Mouse (Mus musculus) heart, adult 2 months (tissue): Measurements from ENCODE around the gene Scnn1a. TPM values are rescaled to one million over a fixed set of nuclear protein-coding genes. Genes with fewer than 3 reads are reported as not detected.
A peak's percentile ranks its signal among the peaks of the same experiment; 100 is the strongest.

Experiments used
- DNase-seq, 2 experiments: peaks; one replicate each; pipeline ENCODE4 v3.0.0; 2021
- H3K27ac ChIP-seq: fragments of 200-600 bp; 2 replicates; pipeline ENCODE4 v1.8.1; 2022
- H3K27me3 ChIP-seq: fragments of 200-500 bp; 2 replicates; pipeline ENCODE4 v1.6.1; 2012; ENCODE audit warnings: mild to moderate bottlenecking, low read length, inconsistent platforms, mixed read lengths; ENCODE audit not compliant: control insufficient read depth, insufficient read depth
- H3K36me3 ChIP-seq: fragments of 200-500 bp; 2 replicates; pipeline ENCODE4 v1.6.1; 2012; ENCODE audit warnings: low read length, inconsistent platforms; ENCODE audit not compliant: control insufficient read depth, insufficient read depth
- H3K4me1 ChIP-seq: fragments of 200-500 bp; 2 replicates; pipeline ENCODE4 v1.6.1; 2011; ENCODE audit warnings: low read length; ENCODE audit not compliant: control insufficient read depth, insufficient read depth
- H3K4me3 ChIP-seq: fragments of 200-600 bp; 2 replicates; pipeline ENCODE4 v1.8.1; 2022
- H3K79me2 ChIP-seq: fragments of 200-500 bp; replicated peaks from 2 replicates; pipeline ENCODE4 v1.6.1; 2012; ENCODE audit warnings: mild to moderate bottlenecking, inconsistent platforms, low read length, moderate library complexity, mixed read lengths; ENCODE audit not compliant: control insufficient read depth, insufficient read depth
- H3K9ac ChIP-seq: fragments of 200-500 bp; 2 replicates; pipeline ENCODE4 v1.6.1; 2012; ENCODE audit warnings: low read depth, mild to moderate bottlenecking, control low read depth, inconsistent platforms, low read length, mixed read lengths
- CTCF ChIP-seq: fragments of 200-600 bp; IDR thresholded peaks from 2 replicates; pipeline ENCODE4 v1.8.1; 2022; ENCODE audit warnings: antibody characterized with exemption, mild to moderate bottlenecking, moderate library complexity
- EP300 ChIP-seq: fragments of 200-500 bp; IDR thresholded peaks from 2 replicates; pipeline ENCODE4 v1.6.1; 2011; ENCODE audit warnings: low read depth, low read length, control low read depth; ENCODE audit not compliant: insufficient read depth
- POLR2A ChIP-seq: fragments of 200-500 bp; IDR thresholded peaks from 2 replicates; pipeline ENCODE4 v1.6.1; 2011; ENCODE audit warnings: mild to moderate bottlenecking, low read depth, low read length, control low read depth; ENCODE audit not compliant: insufficient read depth
- WGBS: fragments of 180-500 bp; shearing (Covaris S2); methylation state at CpG from one replicate; pipeline ENCODE4 v1.1.7; 2018; 5-methylcytosine and 5-hydroxymethylcytosine counted together
- intact Hi-C: fragments of 180-260 bp; cut with DNase I; formaldehyde crosslinking; loops from one replicate; pipeline ENCODE4 v1.15.1; 2025
- polyA plus RNA-seq: library from polyadenylated mRNA; depleted of rRNA; stranded (reverse); fragments of >200 nt; gene quantifications from 2 replicates; pipeline ENCODE4 v1.2.3, GENCODE M21; 2012
- total RNA-seq, 2 experiments: library from RNA; stranded (reverse); gene quantifications; 2 replicates each; pipeline ENCODE4 v1.2.3; 2021

Gene Scnn1a
- total and polyA plus RNA-seq, 3 experiments = 0.37 to 3.1 (median 0.75) TPM

DNA sequence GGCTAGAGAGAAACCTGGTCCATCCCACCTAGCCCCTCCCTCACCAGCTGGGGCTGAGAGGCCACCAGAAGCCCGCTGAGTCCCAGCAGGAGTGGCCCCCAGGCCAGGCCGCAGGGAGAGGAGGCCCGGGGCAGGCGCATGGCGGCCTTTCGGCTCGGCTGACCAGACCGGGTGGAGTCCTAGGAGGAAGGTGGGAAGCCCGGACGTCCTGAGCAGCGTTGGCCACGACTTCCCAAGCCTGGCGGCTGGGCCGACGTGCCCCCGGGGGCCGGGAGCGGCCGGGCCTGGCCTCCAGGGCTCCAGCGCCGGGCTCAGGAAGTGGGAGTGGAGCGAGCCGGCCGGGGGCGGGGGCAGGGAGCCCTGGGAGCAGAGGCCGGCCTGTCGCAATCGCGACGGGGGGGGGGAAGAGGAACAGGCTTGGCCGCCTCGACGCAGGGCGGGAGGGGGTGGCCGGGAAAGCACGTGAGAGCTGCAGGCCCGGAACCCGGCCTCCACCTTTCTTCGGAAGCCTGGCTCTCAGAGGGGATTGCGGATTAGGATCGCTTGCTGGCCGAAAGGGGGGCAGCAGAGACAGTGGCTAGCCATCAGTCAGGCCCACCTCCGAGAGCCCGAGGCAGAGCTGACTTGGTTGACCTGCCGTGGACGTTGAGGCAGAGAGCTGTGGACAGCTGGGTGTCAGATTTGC lies 6.8 kb upstream of the Scnn1a start, which contains the start of gene Ltbr:
Ltbr (minus strand) TSS at position 340 of the 685 bp plus-strand sequence.
- Histone ChIP-seq H3K4me3 (peak within 1 kb of the TSS; percentile 88), H3K27me3 (no peaks in the 10 kb centered on the region), H3K9ac (peak within 1 kb of the TSS; percentile 87), H3K4me1 (peaks cover 9% of the 10 kb centered on the region), H3K36me3 (peaks cover 8% of the 10 kb centered on the region), H3K79me2 (no peaks in the 10 kb centered on the region), H3K27ac (peak within 1 kb of the TSS; percentile 95)
- intact Hi-C loops = loop anchor here (1.0 kb wide), 3 partner anchors 15 to 41 kb away; no protein-coding TSS in a partner anchor
- peak; percentile 93 to 95 for DNase-seq
- TF ChIP-seq POLR2A = peak; percentile 53
- peak; percentile 15; the same call in 1 of the 2 replicates for TF ChIP-seq CTCF
- TF ChIP-seq EP300 = peak; percentile 58; the same call in 1 of the 2 replicates
- under 1% methylated on average over 42 of the region's 46 CpGs for WGBS

- no peak for DNase-seq
- Histone ChIP-seq H3K27ac (peak overlapping the region; percentile 95), H3K4me3 (peak overlapping the region; percentile 88), H3K4me1 (peaks cover 9% of the 10 kb centered on the region), H3K9ac (peak overlapping the region; percentile 85), H3K27me3 (no peaks in the 10 kb centered on the region), H3K79me2 (no peaks in the 10 kb centered on the region), H3K36me3 (peaks cover 8% of the 10 kb centered on the region)
- TF ChIP-seq POLR2A = no peak
- no peak for TF ChIP-seq EP300
- no peak for TF ChIP-seq CTCF
- WGBS = 27% methylated on average over 7 of the region's 7 CpGs
- intact Hi-C loops = loop anchor here (1.0 kb wide), 1 partner anchor 14 kb away; no protein-coding TSS in a partner anchor
These were observed 6.3 kb upstream of the Scnn1a start for GRCm38 (mm10) chr6:125314231-125314563.

DNA sequence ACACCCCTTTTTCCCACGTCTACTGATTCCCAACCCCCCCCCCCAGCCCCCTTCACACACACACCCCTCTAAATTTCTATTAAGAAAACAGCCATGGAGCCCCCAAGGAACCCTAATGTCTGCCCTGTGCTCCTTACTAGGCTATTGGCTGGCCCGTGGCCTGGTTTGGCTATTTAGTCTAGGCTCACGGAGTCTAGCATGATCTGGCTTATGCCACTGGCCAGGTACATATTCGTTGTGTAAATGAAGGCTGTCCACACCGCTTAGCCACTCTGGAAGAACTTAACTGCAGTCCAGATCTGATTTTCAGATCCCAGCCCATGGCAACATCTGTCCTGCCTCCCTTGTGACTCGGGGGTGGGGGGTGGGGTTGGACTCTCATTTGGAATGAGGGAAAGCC lies 5.7 kb upstream of the Scnn1a start:
- WGBS = 85% methylated on average over 6 of the region's 6 CpGs
- Histone ChIP-seq H3K27ac (no peak overlapping the region; the same call in 1 of the 2 replicates), H3K4me3 (no peak overlapping the region), H3K9ac (no peak overlapping the region), H3K36me3 (peaks cover 8% of the 10 kb centered on the region), H3K4me1 (peaks cover 9% of the 10 kb centered on the region), H3K27me3 (no peaks in the 10 kb centered on the region), H3K79me2 (no peaks in the 10 kb centered on the region)
- TF ChIP-seq CTCF (no peak), EP300 (no peak), POLR2A (no peak)
- peak in 1 of 2 experiments; percentile 17 for DNase-seq
- intact Hi-C loops = loop anchor here (1.0 kb wide), 1 partner anchor 14 kb away; no protein-coding TSS in a partner anchor

- 29% methylated on average over 7 of the region's 7 CpGs for WGBS
- Histone ChIP-seq H3K36me3 (no peaks in the 10 kb centered on the region), H3K27me3 (0 out of 2 replicates have a peak, but pooled peaks cover 2% of the 10 kb centered on the region), H3K4me3 (no peak overlapping the region), H3K9ac (no peak overlapping the region), H3K27ac (no peak overlapping the region), H3K4me1 (peaks cover 9% of the 10 kb centered on the region), H3K79me2 (no peaks in the 10 kb centered on the region)
- no peak for DNase-seq
- TF ChIP-seq EP300 (no peak), CTCF (no peak), POLR2A (no peak)
- intact Hi-C loops = no loop called here
These were observed 3.4 kb upstream of the Scnn1a start for GRCm38 (mm10) chr6:125317077-125317476.

DNA sequence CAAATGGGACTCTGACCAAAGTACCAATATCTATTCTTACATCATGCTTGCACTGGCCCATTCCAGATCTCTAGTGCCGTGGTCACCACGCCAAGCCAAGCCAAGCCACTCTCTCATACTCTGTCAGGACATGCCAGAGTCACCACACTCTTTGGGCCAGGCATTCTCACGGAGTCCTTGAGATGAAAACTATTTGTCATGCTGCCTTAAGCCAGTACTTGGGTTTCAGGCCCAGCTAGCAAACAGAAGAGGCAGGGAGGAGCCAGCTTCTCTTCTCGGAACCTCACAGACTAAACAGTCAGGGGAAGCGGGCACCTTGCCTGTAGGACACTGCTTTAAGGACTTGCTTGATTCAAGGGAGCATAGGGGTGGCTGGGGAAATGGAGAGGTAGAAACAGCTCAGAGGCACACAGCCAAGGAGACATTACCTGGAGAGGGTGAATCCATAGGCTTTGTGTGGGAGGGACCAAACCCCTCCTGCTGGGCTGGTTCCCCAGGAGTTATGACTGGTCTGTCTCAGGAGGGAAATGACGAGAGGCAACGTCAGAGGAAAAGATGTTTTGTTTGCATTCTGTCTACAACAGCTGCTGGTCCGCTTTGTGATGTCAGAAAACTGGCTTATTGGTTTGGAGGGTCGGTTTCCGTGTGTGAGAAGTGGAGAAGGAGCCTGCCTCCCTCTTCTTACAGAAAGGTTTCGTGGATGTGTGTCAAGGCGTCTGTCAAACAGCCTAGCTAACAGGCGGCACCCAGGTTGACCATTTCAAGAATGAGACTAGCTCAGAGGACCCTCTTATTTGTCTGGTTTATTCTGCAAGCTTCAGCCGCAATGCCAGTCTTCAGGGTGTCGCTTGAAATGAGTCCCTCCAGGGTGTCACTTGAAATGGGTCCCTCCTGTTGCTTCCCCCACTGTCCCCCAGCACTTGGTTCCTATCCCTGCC lies 1.2 kb upstream of the Scnn1a start:
- Histone ChIP-seq H3K4me3 (no peak overlapping the region), H3K27me3 (0 out of 2 replicates have a peak, but pooled peaks cover 2% of the 10 kb centered on the region), H3K79me2 (no peaks in the 10 kb centered on the region), H3K27ac (no peak overlapping the region), H3K36me3 (no peaks in the 10 kb centered on the region), H3K4me1 (peaks cover 2% of the 10 kb centered on the region), H3K9ac (no peak overlapping the region)
- TF ChIP-seq POLR2A (no peak), EP300 (no peak), CTCF (no peak)
- intact Hi-C loops = no loop called here
- DNase-seq = peak in 1 of 2 experiments; percentile 15
- 63% methylated on average over 15 of the region's 15 CpGs for WGBS

- no peak for TF ChIP-seq POLR2A
- no peak for TF ChIP-seq CTCF
- no peak for TF ChIP-seq EP300
- no peaks in the 10 kb centered on the region for H3K4me1 ChIP-seq
- H3K4me3 ChIP-seq = no peak overlapping the region
- intact Hi-C loops = no loop called here
- H3K27me3 ChIP-seq = 0 out of 2 replicates have a peak, but pooled peaks cover 2% of the 10 kb centered on the region
- H3K79me2 ChIP-seq = no peaks in the 10 kb centered on the region
- H3K27ac ChIP-seq = no peak overlapping the region
- DNase-seq = no peak
- H3K36me3 ChIP-seq = no peaks in the 10 kb centered on the region
- H3K9ac ChIP-seq = no peak overlapping the region
These were observed 551 bp upstream of the Scnn1a start for GRCm38 (mm10) chr6:125319919-125320296.
